Mouse (Mus musculus): ENCODE data around the gene Lpo.

Lpo gene

DNA sequence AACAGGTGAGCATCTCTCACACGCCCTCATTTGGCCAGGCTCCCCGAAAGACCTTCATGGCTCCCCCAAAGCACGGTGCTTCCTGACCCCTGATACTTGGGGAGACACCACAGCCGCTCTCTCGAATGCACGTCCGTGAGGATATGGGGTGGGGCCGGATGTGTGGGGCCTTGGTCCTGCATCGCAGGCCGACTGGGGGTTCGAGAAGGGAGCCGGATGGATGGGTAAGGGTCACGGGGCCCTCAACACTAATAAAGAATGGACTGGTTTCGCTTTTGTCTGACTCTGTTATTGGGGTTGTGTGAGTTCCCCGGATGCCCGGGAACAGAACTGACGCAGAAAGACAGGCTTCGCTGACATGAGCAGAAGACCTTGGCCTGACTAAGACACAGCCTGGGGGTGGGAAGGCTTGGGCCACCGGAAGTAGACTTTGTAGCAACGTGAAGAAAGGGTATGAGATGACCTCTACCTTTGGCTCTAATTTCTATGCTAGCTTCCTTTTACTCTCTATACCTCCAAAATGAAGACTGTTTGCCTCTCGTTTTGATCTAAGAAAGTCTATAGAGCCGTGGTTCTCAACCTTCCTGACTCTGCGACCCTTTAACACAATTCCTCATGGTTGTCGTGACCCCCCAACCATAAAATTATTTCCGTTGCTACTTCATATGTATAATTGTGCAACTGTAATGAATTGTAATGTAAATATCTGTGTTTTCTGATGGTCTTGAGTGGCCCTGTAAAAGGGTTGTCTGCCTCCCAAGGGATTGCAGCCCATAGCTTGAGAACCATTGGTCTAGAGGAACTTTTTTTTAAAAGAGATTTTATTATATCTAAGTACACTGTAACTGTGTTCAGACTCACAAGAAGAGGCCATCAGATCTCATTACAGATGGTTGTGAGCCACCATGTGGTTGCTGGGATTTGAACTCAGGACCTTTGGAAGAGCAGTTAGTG, 70.8 kb downstream of the Lpo start:
- no peak for DNase-seq
